Mouse (Mus musculus) gastrocnemius, adult 8-10 months (tissue): ENCODE data around the gene Hoxc10. TPM values are rescaled to one million over a fixed set of nuclear protein-coding genes. Genes with fewer than 3 reads are reported as not detected.

Experiments used
- DNase-seq, 2 experiments: peaks; one replicate each; pipeline ENCODE4 v3.0.0; 2022; ENCODE audit warnings: low spot score in 2 of 2
- total RNA-seq, 4 experiments: library from RNA; stranded (reverse); gene quantifications; 2 replicates each; pipeline ENCODE4 v1.2.4; 2022

The Hoxc10 gene
- total RNA-seq, 4 experiments from 2014 or later, result 77.4 to 106 (median 88.9) TPM

- DNase-seq, result peak; percentile 90 to 93
Observed at GRCm38 (mm10) chr15:102987124-102987833, 20.7 kb downstream of the Hoxc10 start.

GRCm38 (mm10) chr15:102988078-102988477 lies 21.5 kb downstream of the Hoxc10 start:
- DNase-seq, result no peak

GRCm38 (mm10) chr15:102990461-102991397 lies 24.1 kb downstream of the Hoxc10 start, which contains the start of gene Hoxc8:
Gene Hoxc8 (plus strand): TSS chr15:102990607.
- DNase-seq, result no peak

GRCm38 (mm10) chr15:102991782-102992181 lies 25.2 kb downstream of the Hoxc10 start:
- no peak for DNase-seq

- DNase-seq, result no peak
Observed at GRCm38 (mm10) chr15:102992206-102992605, 25.6 kb downstream of the Hoxc10 start.

GRCm38 (mm10) chr15:102992863-102993262 lies 26.3 kb downstream of the Hoxc10 start:
- no peak for DNase-seq

GRCm38 (mm10) chr15:102996548-102996947 lies 30.0 kb downstream of the Hoxc10 start:
- DNase-seq, result no peak

- DNase-seq, result no peak
Observed at GRCm38 (mm10) chr15:102997431-102997830, 30.8 kb downstream of the Hoxc10 start.

- no peak for DNase-seq
Observed at GRCm38 (mm10) chr15:102997939-102998355, 31.4 kb downstream of the Hoxc10 start, which contains the start of gene Hoxc6. Gene Hoxc6 (plus strand): TSS chr15:102998257.

GRCm38 (mm10) chr15:102998608-102999182 lies 32.1 kb downstream of the Hoxc10 start:
- DNase-seq, result no peak

GRCm38 (mm10) chr15:102999183-102999831 lies 32.7 kb downstream of the Hoxc10 start:
- peak; percentile 85 to 91 for DNase-seq

- DNase-seq, result no peak
Observed at GRCm38 (mm10) chr15:102999955-103000354, 33.4 kb downstream of the Hoxc10 start.

- no peak for DNase-seq
Observed at GRCm38 (mm10) chr15:103000501-103000901, 33.9 kb downstream of the Hoxc10 start.

GRCm38 (mm10) chr15:103001370-103001769 lies 34.8 kb downstream of the Hoxc10 start:
- DNase-seq, result no peak

GRCm38 (mm10) chr15:103002156-103002555 lies 35.6 kb downstream of the Hoxc10 start:
- DNase-seq, result no peak

GRCm38 (mm10) chr15:103002821-103003448 lies 36.3 kb downstream of the Hoxc10 start:
- no peak for DNase-seq

GRCm38 (mm10) chr15:103005308-103005707 lies 38.7 kb downstream of the Hoxc10 start:
- DNase-seq, result peak in 1 of 2 experiments; percentile 40

- DNase-seq, result no peak
Observed at GRCm38 (mm10) chr15:103005797-103006196, 39.2 kb downstream of the Hoxc10 start.

GRCm38 (mm10) chr15:103006326-103006725 lies 39.7 kb downstream of the Hoxc10 start:
- DNase-seq, result no peak

GRCm38 (mm10) chr15:103009265-103010111 lies 42.9 kb downstream of the Hoxc10 start:
- no peak for DNase-seq
